20 mouse cellular contexts compared by ENCODE assay signal in genomic region chr5:33897158-33897557, GRCm38 (mm10). TPM values are rescaled to one million over a fixed set of nuclear protein-coding genes. Genes with fewer than 3 reads are reported as not detected.
DNase-seq lines count a peak whose midpoint lies in the region; TF ChIP-seq lines count a peak whose summit lies in the region.
"Had no signal": no experiment of that assay in that cellular context is flagged by ENCODE, and none has a peak within 500 bp of the region (broad histone marks: within the 10 kb centered on the region; RNA-seq: fewer than 3 reads in every experiment).

No protein-coding gene starts in this region.

- no peak overlapping the region for H3K4me2 ChIP-seq in myocyte (ENCODE audit: low read depth)
- H3K4me2 ChIP-seq: embryonic facial prominence, embryonic 12.5 days; forebrain, embryonic 13.5 days; forebrain, embryonic 15.5 days had no signal

- no peaks in the 10 kb centered on the region for H3K79me2 ChIP-seq in myocyte (ENCODE audit: control insufficient read depth, insufficient read depth)

- H3K36me3 ChIP-seq in myocyte (ENCODE audit: control insufficient read depth, insufficient read depth) = peaks cover 51% of the 10 kb centered on the region

- no peak for TF ChIP-seq POLR2A in myocyte (IDR thresholded peaks at IDR 0.05; ENCODE audit: insufficient read length, low read depth)

- no peak overlapping the region for H3K4me3 ChIP-seq in myocyte
- H3K4me3 ChIP-seq: embryonic facial prominence, embryonic 10.5 days; embryonic facial prominence, embryonic 12.5 days; forebrain, embryonic 13.5 days; forebrain, embryonic 15.5 days had no signal

- H3ac ChIP-seq in myocyte (ENCODE audit: control insufficient read depth, insufficient read length) = no peak overlapping the region

- no peaks in the 10 kb centered on the region for H3K27me3 ChIP-seq in myocyte (ENCODE audit: control insufficient read depth, insufficient read depth, insufficient read length)
- H3K27me3 ChIP-seq: embryonic facial prominence, embryonic 12.5 days; forebrain, embryonic 13.5 days; forebrain, embryonic 15.5 days; Patski had no signal

- DNase-seq in heart, adult 11 months = peak; percentile 66
- DNase-seq in heart, adult 18-20 months = no peak
- peak; percentile 34 for DNase-seq in testis, postnatal 10 days (ENCODE audit: low spot score)
- no peak for DNase-seq in testis, postnatal 14 days (ENCODE audit: low spot score)
- DNase-seq in urinary bladder, postnatal 14 days (ENCODE audit: low spot score) = no peak
- DNase-seq: adrenal gland, adult 8-10 months; adrenal gland, postnatal 14 days; adrenal gland, postnatal 36 days; cerebellum, adult 11-12 months; cerebellum, adult 2 months; cerebellum, adult 9-10 months; cerebellum, postnatal 10 days; cerebellum, postnatal 25 days; forebrain, postnatal 0 days had no signal

TF ChIP-seq in myocyte, 11 proteins besides CTCF, POLR2A, EP300 and RAD21:
- TF ChIP-seq MYOD1 (IDR thresholded peaks at IDR 0.05; ENCODE audit: control insufficient read depth in 1 of 3, insufficient read length in 2 of 3, low read depth in 2 of 3) (no peak), POLR2AphosphoS2 (IDR thresholded peaks at IDR 0.05; ENCODE audit: insufficient read length, low read depth) (peak; percentile 59), SRF (IDR thresholded peaks at IDR 0.05; ENCODE audit: control insufficient read depth, insufficient read length, low read depth) (no peak), TCF12 (IDR thresholded peaks at IDR 0.05; ENCODE audit: insufficient read depth, poor library complexity, severe bottlenecking) (no peak), MYOG (IDR thresholded peaks at IDR 0.05; ENCODE audit: control insufficient read depth in 1 of 3, insufficient read depth in 1 of 3, insufficient read length in 2 of 3, low read depth in 2 of 3) (no peak), E2F4 (IDR thresholded peaks at IDR 0.05; ENCODE audit: insufficient read depth) (no peak), USF1 (IDR thresholded peaks at IDR 0.05; ENCODE audit: low read depth) (no peak), CEBPB (IDR thresholded peaks at IDR 0.05; ENCODE audit: insufficient read depth, poor library complexity, severe bottlenecking) (no peak)

RNA-seq across cellular contexts. Expression of gene Nelfa, which starts 39.1 kb away (rescaled TPM):
- 1 to 10 TPM; 9.0 to 9.1 TPM for total RNA-seq in heart, adult 18-20 months (2021)
- 17.1 TPM for polyA plus RNA-seq in myocyte (2012; fragmentation: generic; extraction: Trizol)

Comparison
In these comparisons a context has a peak if more than half of its experiments do, and no peak if none do; other contexts are left out.
1. DNase-seq: peak in heart, adult 11 months (single experiment) and testis, postnatal 10 days (single experiment); none in heart, adult 18-20 months (0 of 2), testis, postnatal 14 days (single experiment) and urinary bladder, postnatal 14 days (single experiment).